Mouse (Mus musculus): ENCODE measurements around the gene Gm10643. TPM values are rescaled to one million over a fixed set of nuclear protein-coding genes. Genes with fewer than 3 reads are reported as not detected.

Gm10643 gene
- polyA plus RNA-seq, 1 experiment from 2014 or later = 1.5 TPM

DNA sequence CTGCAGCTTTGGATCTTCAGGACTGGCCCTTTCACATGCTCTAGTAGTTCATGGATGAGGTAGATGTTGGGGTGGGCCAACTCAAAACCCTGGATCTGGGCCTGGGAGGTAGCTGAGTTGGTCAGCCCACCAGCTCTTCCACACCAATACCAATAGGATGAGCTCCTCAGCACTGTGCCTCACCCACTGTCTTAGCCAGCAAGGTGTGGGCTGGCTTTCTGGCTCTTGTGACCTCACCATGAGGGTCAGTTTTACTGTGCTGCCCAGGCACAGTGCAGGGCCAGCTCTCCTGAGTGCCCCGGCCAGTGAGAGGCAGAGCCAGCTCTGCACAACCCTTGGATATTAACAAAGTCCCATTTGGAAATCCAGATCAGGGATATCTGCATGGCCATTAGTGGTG is 7.1 kb downstream of the Gm10643 start:
- no peak overlapping the region for H3K9ac ChIP-seq (ENCODE audit: low read length)
- no peak for DNase-seq (ENCODE audit: low spot score)
- 83% methylated on average over 1 of the region's 1 CpGs for WGBS
- no peak overlapping the region for H3K4me3 ChIP-seq (ENCODE audit: low read depth, low read length)
- H3K27me3 ChIP-seq (replicated peaks; ENCODE audit: control insufficient read depth, insufficient read depth, low read length) = no peaks in the 10 kb centered on the region
- no peaks in the 10 kb centered on the region for H3K36me3 ChIP-seq (ENCODE audit: control insufficient read depth, insufficient read depth, low read length)
- H3K27ac ChIP-seq (ENCODE audit: low read depth) = no peak overlapping the region
- no peak overlapping the region for H3K4me2 ChIP-seq (ENCODE audit: low read length)
- no peaks in the 10 kb centered on the region for H3K9me3 ChIP-seq (ENCODE audit: control insufficient read depth, low read length)
- ATAC-seq (replicated peaks; ENCODE audit: low FRiP score, low TSS enrichment, low read depth) = no peak
- H3K4me1 ChIP-seq (replicated peaks; ENCODE audit: control insufficient read depth, insufficient read depth, low read length) = no peaks in the 10 kb centered on the region

DNA sequence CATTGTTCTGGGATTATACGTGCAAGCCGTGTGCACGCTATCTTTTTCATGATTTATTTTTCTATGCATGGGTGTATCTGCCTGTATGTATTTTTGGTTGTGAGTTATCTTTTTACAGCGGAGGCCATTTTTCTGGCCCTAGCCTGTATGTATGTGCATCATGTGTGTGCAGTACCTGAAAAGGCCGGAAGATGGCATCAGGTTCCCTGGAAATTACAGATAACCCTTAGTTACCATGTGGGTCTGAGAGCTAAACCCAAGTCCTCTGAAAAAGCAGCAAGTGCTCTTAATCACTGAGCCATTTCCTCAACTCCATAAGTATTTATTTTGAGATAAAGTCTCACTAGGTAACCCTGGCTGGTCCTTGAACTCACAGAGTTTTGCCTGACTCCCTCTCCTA is 11.7 kb downstream of the Gm10643 start:
- ATAC-seq (replicated peaks; ENCODE audit: low FRiP score, low TSS enrichment, low read depth) = no peak
- DNase-seq (ENCODE audit: low spot score) = no peak
- Histone ChIP-seq H3K9me3 (ENCODE audit: control insufficient read depth, low read length) (no peaks in the 10 kb centered on the region), H3K4me1 (replicated peaks; ENCODE audit: control insufficient read depth, insufficient read depth, low read length) (no peaks in the 10 kb centered on the region), H3K4me3 (ENCODE audit: low read depth, low read length) (no peak overlapping the region), H3K9ac (ENCODE audit: low read length) (no peak overlapping the region), H3K27ac (ENCODE audit: low read depth) (no peak overlapping the region), H3K4me2 (ENCODE audit: low read length) (no peak overlapping the region), H3K27me3 (replicated peaks; ENCODE audit: control insufficient read depth, insufficient read depth, low read length) (no peaks in the 10 kb centered on the region), H3K36me3 (ENCODE audit: control insufficient read depth, insufficient read depth, low read length) (no peaks in the 10 kb centered on the region)
- 95% methylated on average over 5 of the region's 5 CpGs for WGBS

GRCm38 (mm10) chr8:84052746-84053145 is 12.2 kb downstream of the Gm10643 start:
- no peaks in the 10 kb centered on the region for H3K9me3 ChIP-seq (ENCODE audit: control insufficient read depth, low read length)
- no peak for DNase-seq (ENCODE audit: low spot score)
- WGBS = 66% methylated on average over 3 of the region's 3 CpGs
- no peak overlapping the region for H3K27ac ChIP-seq (ENCODE audit: low read depth)
- H3K9ac ChIP-seq (ENCODE audit: low read length) = no peak overlapping the region
- H3K4me3 ChIP-seq (ENCODE audit: low read depth, low read length) = no peak overlapping the region
- no peaks in the 10 kb centered on the region for H3K4me1 ChIP-seq (replicated peaks; ENCODE audit: control insufficient read depth, insufficient read depth, low read length)
- H3K27me3 ChIP-seq (replicated peaks; ENCODE audit: control insufficient read depth, insufficient read depth, low read length) = no peaks in the 10 kb centered on the region
- ATAC-seq (replicated peaks; ENCODE audit: low FRiP score, low TSS enrichment, low read depth) = no peak; the same call in 1 of the 2 replicates
- no peak overlapping the region for H3K4me2 ChIP-seq (ENCODE audit: low read length)
- no peaks in the 10 kb centered on the region for H3K36me3 ChIP-seq (ENCODE audit: control insufficient read depth, insufficient read depth, low read length)

- H3K27ac ChIP-seq (ENCODE audit: low read depth) = no peak overlapping the region
- peaks cover 23% of the 10 kb centered on the region for H3K27me3 ChIP-seq (replicated peaks; ENCODE audit: control insufficient read depth, insufficient read depth, low read length)
- no peak for DNase-seq (ENCODE audit: low spot score)
- no peaks in the 10 kb centered on the region for H3K9me3 ChIP-seq (ENCODE audit: control insufficient read depth, low read length)
- WGBS = 60% methylated on average over 5 of the region's 5 CpGs
- H3K4me3 ChIP-seq (ENCODE audit: low read depth, low read length) = no peak overlapping the region
- no peaks in the 10 kb centered on the region for H3K36me3 ChIP-seq (ENCODE audit: control insufficient read depth, insufficient read depth, low read length)
- H3K4me1 ChIP-seq (replicated peaks; ENCODE audit: control insufficient read depth, insufficient read depth, low read length) = no peaks in the 10 kb centered on the region
- no peak overlapping the region for H3K4me2 ChIP-seq (ENCODE audit: low read length)
- H3K9ac ChIP-seq (ENCODE audit: low read length) = no peak overlapping the region
- no peak for ATAC-seq (replicated peaks; ENCODE audit: low FRiP score, low TSS enrichment, low read depth)
Measured at GRCm38 (mm10) chr8:84048171-84048570, 16.8 kb downstream of the Gm10643 start.

DNA sequence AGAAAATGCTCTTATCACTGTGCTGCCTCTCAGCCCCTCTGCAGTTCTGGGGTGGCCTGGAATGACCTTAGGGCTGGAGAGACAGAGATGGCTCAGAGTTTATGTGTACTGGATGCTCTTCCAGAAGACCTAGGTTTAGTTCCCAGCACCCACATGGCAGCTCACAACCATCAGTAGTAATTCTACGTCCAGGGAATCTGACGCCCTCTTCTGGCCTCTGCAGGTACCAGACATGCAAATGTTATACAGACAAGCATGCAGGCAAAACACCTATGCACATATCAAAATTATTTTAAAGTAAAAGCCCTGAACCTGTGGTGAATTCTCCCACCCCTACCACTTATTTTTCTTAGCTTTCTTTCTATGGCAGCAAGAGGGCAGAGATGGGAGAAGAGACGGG is 18.4 kb downstream of the Gm10643 start:
- ATAC-seq (replicated peaks; ENCODE audit: low FRiP score, low TSS enrichment, low read depth) = no peak

DNA sequence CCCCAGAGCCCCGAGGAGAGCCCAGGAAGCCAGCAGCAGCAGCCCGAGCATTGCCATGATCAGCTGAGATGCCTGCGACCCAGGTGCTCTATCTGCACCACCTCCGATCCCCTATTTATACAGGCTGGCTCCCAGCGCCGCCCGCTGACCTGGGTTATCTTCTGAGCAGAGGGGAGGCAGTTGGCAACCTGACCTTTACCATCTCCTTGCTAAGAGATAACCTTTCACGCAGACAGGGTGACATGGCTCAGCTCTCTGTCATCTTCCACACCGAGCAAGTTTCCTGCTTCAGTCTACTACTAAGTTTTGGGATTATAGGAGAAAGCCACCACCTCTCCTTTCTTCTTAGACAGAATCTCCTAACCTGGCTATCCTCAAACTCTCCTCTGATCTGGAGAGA is 20.0 kb downstream of the Gm10643 start, which contains the start of gene Rln3:
Rln3 (minus strand) TSS at position 101 of the 400 bp plus-strand sequence.
- Histone ChIP-seq H3K4me1 (replicated peaks; ENCODE audit: control insufficient read depth, insufficient read depth, low read length) (no peaks in the 10 kb centered on the region; the same call in 1 of the 2 replicates), H3K9ac (ENCODE audit: low read length) (no peak within 1 kb of the TSS), H3K27ac (ENCODE audit: low read depth) (no peak within 1 kb of the TSS), H3K36me3 (ENCODE audit: control insufficient read depth, insufficient read depth, low read length) (no peaks in the 10 kb centered on the region), H3K9me3 (ENCODE audit: control insufficient read depth, low read length) (no peaks in the 10 kb centered on the region), H3K4me3 (ENCODE audit: low read depth, low read length) (no peak within 1 kb of the TSS), H3K4me2 (ENCODE audit: low read length) (peak within 1 kb of the TSS; percentile 11; the same call in 1 of the 2 replicates), H3K27me3 (replicated peaks; ENCODE audit: control insufficient read depth, insufficient read depth, low read length) (peaks cover 49% of the 10 kb centered on the region)
- DNase-seq (ENCODE audit: low spot score) = no peak
- ATAC-seq (replicated peaks; ENCODE audit: low FRiP score, low TSS enrichment, low read depth) = no peak
- 6% methylated on average over 9 of the region's 9 CpGs for WGBS

More for the DNA sequence above, 18.4 kb downstream of the Gm10643 start:
- H3K36me3 ChIP-seq (ENCODE audit: control insufficient read depth, insufficient read depth, low read length) = no peaks in the 10 kb centered on the region
- H3K9me3 ChIP-seq (ENCODE audit: control insufficient read depth, low read length) = no peaks in the 10 kb centered on the region
- H3K27me3 ChIP-seq (replicated peaks; ENCODE audit: control insufficient read depth, insufficient read depth, low read length) = peaks cover 40% of the 10 kb centered on the region
- no peak overlapping the region for H3K9ac ChIP-seq (ENCODE audit: low read length)
- no peak overlapping the region for H3K4me2 ChIP-seq (ENCODE audit: low read length)
- H3K27ac ChIP-seq (ENCODE audit: low read depth) = no peak overlapping the region
- 90% methylated on average over 3 of the region's 3 CpGs for WGBS
- H3K4me1 ChIP-seq (replicated peaks; ENCODE audit: control insufficient read depth, insufficient read depth, low read length) = no peaks in the 10 kb centered on the region; the same call in 1 of the 2 replicates
- DNase-seq (ENCODE audit: low spot score) = no peak
- H3K4me3 ChIP-seq (ENCODE audit: low read depth, low read length) = no peak overlapping the region

DNA sequence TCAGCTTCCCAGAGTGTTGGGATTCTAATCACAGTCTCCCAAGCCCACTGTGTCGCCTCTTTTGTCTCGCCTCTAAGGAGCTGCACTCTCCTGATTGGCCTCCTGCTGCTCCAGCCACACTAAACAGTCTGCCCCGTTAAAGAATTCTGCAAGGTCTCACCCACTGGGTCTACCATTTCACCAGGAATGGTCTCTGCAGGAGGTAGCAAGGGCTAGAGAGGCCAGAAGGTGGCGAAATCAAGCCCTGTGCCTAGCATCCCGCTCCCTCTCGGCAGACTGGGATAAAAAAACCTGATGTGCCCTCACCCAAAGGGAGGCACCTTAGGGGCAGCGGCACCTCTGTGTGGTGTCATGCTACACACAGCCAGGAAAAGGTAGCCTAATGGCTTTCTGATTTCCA is 20.8 kb downstream of the Gm10643 start:
- no peak for ATAC-seq (replicated peaks; ENCODE audit: low FRiP score, low TSS enrichment, low read depth)
- no peaks in the 10 kb centered on the region for H3K36me3 ChIP-seq (ENCODE audit: control insufficient read depth, insufficient read depth, low read length)
- H3K4me2 ChIP-seq (ENCODE audit: low read length) = no peak overlapping the region
- peaks cover 51% of the 10 kb centered on the region for H3K27me3 ChIP-seq (replicated peaks; ENCODE audit: control insufficient read depth, insufficient read depth, low read length)
- no peak overlapping the region for H3K9ac ChIP-seq (ENCODE audit: low read length)
- WGBS = 11% methylated on average over 7 of the region's 7 CpGs
- no peak overlapping the region for H3K27ac ChIP-seq (ENCODE audit: low read depth)
- DNase-seq (ENCODE audit: low spot score) = no peak
- no peaks in the 10 kb centered on the region for H3K9me3 ChIP-seq (ENCODE audit: control insufficient read depth, low read length)
- H3K4me1 ChIP-seq (replicated peaks; ENCODE audit: control insufficient read depth, insufficient read depth, low read length) = no peaks in the 10 kb centered on the region; the same call in 1 of the 2 replicates
- H3K4me3 ChIP-seq (ENCODE audit: low read depth, low read length) = no peak overlapping the region

DNA sequence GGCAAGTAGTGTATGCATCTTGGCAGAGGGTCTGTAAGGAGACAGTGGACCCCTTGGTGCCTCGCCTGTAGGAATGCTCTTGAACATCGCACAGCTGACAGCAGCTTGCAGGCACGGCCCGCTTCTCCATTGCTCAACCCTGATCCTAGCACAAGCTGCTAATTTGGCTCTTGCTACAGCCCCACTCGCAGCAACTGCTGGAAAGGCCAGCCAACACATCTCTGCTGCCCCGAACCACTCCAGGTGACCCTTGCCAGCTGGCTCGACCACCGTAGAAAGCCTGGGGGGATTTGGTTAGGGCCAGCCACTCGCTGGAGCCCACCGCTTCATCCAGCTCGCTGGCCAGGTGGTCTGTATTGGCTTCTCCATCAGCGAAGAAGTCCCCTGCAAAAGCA is 22.0 kb downstream of the Gm10643 start:
- Histone ChIP-seq H3K27me3 (replicated peaks; ENCODE audit: control insufficient read depth, insufficient read depth, low read length) (peaks cover 51% of the 10 kb centered on the region), H3K9me3 (ENCODE audit: control insufficient read depth, low read length) (no peaks in the 10 kb centered on the region), H3K27ac (ENCODE audit: low read depth) (no peak overlapping the region), H3K4me3 (ENCODE audit: low read depth, low read length) (no peak overlapping the region), H3K4me2 (ENCODE audit: low read length) (peak overlapping the region; percentile 63; the same call in 1 of the 2 replicates), H3K9ac (ENCODE audit: low read length) (no peak overlapping the region), H3K36me3 (ENCODE audit: control insufficient read depth, insufficient read depth, low read length) (no peaks in the 10 kb centered on the region), H3K4me1 (replicated peaks; ENCODE audit: control insufficient read depth, insufficient read depth, low read length) (no peaks in the 10 kb centered on the region; the same call in 1 of the 2 replicates)
- WGBS = 45% methylated on average over 12 of the region's 12 CpGs
- ATAC-seq (replicated peaks; ENCODE audit: low FRiP score, low TSS enrichment, low read depth) (no peak), DNase-seq (ENCODE audit: low spot score) (no peak)

Data from intestine, embryonic 14.5 days (tissue).